Mouse (Mus musculus) midbrain, embryonic 13.5 days (tissue): ENCODE results near the gene Cacng2. TPM values are rescaled to one million over a fixed set of nuclear protein-coding genes. Genes with fewer than 3 reads are reported as not detected.

ENCODE experiments used
- ATAC-seq: fragments of 200-750 bp; cut with Nextera tagmentation; 2 replicates; pipeline ENCODE4 v1.8.0; 2017; ENCODE audit warnings: mild to moderate bottlenecking, moderate TSS enrichment, moderate library complexity
- H3K27ac ChIP-seq: fragments of 300-500 bp; sonication (generic); 2 replicates; pipeline ENCODE4 v1.5.1; 2015; ENCODE audit warnings: inconsistent platforms, mild to moderate bottlenecking, moderate library complexity
- H3K27me3 ChIP-seq: fragments of 300-500 bp; sonication (generic); 2 replicates; pipeline ENCODE4 v1.6.1; 2015; ENCODE audit warnings: mild to moderate bottlenecking, inconsistent platforms
- H3K36me3 ChIP-seq: fragments of 300-500 bp; sonication (generic); 2 replicates; pipeline ENCODE4 v1.6.1; 2015; ENCODE audit warnings: mild to moderate bottlenecking, inconsistent platforms
- H3K4me1 ChIP-seq: fragments of 300-500 bp; sonication (generic); replicated peaks from 2 replicates; pipeline ENCODE4 v1.6.1; 2015; ENCODE audit warnings: inconsistent platforms
- H3K4me2 ChIP-seq: fragments of 300-500 bp; sonication (generic); replicated peaks from 2 replicates; pipeline ENCODE4 v1.6.1; 2015; ENCODE audit warnings: moderate library complexity, mild to moderate bottlenecking, inconsistent platforms
- H3K4me3 ChIP-seq: fragments of 300-500 bp; sonication (generic); replicated peaks from 2 replicates; pipeline ENCODE4 v1.5.1; 2015; ENCODE audit warnings: mild to moderate bottlenecking, inconsistent platforms
- H3K9ac ChIP-seq: fragments of 300-500 bp; sonication (generic); replicated peaks from 2 replicates; pipeline ENCODE4 v1.6.1; 2015; ENCODE audit warnings: mild to moderate bottlenecking, inconsistent platforms
- H3K9me3 ChIP-seq: fragments of 300-500 bp; sonication (generic); 2 replicates; pipeline ENCODE4 v1.6.1; 2016; ENCODE audit warnings: mild to moderate bottlenecking, inconsistent platforms
- WGBS: fragments of 180-500 bp; shearing (Covaris S2); methylation state at CpG from one replicate; pipeline ENCODE4 v1.1.7; 2015; 5-methylcytosine and 5-hydroxymethylcytosine counted together
- polyA plus RNA-seq: library from polyadenylated mRNA; unstranded; fragments of >200 nt; fragmentation: Nextera tagmentation; extraction: Ambion mirVana; gene quantifications from 2 replicates; pipeline ENCODE4 v1.2.1, GENCODE M21; 2015

The Cacng2 gene
- polyA plus RNA-seq, 1 experiment from 2014 or later, result 9.0 TPM

DNA sequence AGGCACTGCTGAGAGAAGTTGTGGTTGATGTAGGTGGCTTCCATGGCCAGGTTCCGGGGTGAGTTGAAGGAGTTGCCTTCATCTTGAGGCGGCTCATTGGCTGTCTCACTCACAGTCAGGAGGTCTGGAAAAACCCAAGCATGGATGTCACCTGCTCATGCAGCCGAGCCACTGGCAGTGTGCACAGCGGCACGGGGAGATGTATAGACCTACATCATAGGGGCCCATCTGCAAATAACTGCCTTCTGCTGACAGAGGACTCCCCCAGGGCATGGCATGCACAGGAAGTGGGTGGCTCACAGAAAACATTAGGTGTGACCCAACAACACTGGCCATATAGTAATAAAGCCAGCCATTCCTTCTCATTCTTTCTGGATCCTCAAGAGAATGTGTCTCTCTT is 157.4 kb downstream of the Cacng2 start:
- Histone ChIP-seq H3K27me3 (peaks cover 2% of the 10 kb centered on the region; the same call in 1 of the 2 replicates), H3K4me2 (no peak overlapping the region), H3K9ac (no peak overlapping the region), H3K4me1 (no peaks in the 10 kb centered on the region), H3K9me3 (no peaks in the 10 kb centered on the region), H3K27ac (no peak overlapping the region), H3K36me3 (peaks cover 95% of the 10 kb centered on the region), H3K4me3 (no peak overlapping the region)
- WGBS, result over 99% methylated on average over 5 of the region's 5 CpGs
- no peak for ATAC-seq

GRCm38 (mm10) chr15:77960693-77961092 is 159.1 kb downstream of the Cacng2 start:
- Histone ChIP-seq H3K4me3 (no peak overlapping the region), H3K27me3 (peaks cover 2% of the 10 kb centered on the region; the same call in 1 of the 2 replicates), H3K9ac (no peak overlapping the region), H3K4me1 (peaks cover 13% of the 10 kb centered on the region), H3K36me3 (peaks cover 78% of the 10 kb centered on the region), H3K9me3 (no peaks in the 10 kb centered on the region), H3K27ac (no peak overlapping the region), H3K4me2 (no peak overlapping the region)
- WGBS, result 85% methylated on average over 6 of the region's 6 CpGs
- no peak for ATAC-seq

GRCm38 (mm10) chr15:77958071-77958470 is 161.8 kb downstream of the Cacng2 start:
- Histone ChIP-seq H3K36me3 (peaks cover 53% of the 10 kb centered on the region), H3K4me1 (peaks cover 33% of the 10 kb centered on the region), H3K27me3 (peaks cover 2% of the 10 kb centered on the region; the same call in 1 of the 2 replicates), H3K4me3 (no peak overlapping the region), H3K9me3 (no peaks in the 10 kb centered on the region), H3K4me2 (no peak overlapping the region), H3K27ac (no peak overlapping the region), H3K9ac (no peak overlapping the region)
- no peak for ATAC-seq
- 72% methylated on average over 3 of the region's 3 CpGs for WGBS

DNA sequence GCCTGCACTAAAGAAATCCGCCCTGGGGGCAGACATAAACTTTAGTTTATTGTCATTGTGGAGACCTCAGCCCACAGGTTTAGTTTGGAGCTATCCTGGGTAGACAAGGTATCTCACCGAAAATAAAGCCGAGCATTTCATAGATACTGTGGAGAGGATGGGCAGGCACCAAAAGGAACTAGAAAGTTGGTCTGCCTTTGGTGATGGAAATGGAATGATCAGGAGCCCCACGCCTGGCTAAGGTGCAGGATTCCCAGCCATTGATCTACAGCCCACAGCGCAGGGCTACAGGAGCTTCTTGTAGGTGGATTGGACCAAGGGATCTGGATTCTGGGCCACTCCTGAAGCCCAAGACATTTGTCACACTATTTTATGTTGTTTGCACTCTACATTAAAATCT is 162.2 kb downstream of the Cacng2 start:
- no peak overlapping the region for H3K4me3 ChIP-seq
- H3K9me3 ChIP-seq, result no peaks in the 10 kb centered on the region
- H3K27ac ChIP-seq, result no peak overlapping the region
- WGBS, result 45% methylated on average over 5 of the region's 5 CpGs
- H3K36me3 ChIP-seq, result peaks cover 53% of the 10 kb centered on the region
- peaks cover 33% of the 10 kb centered on the region for H3K4me1 ChIP-seq
- H3K27me3 ChIP-seq, result peaks cover 2% of the 10 kb centered on the region; the same call in 1 of the 2 replicates
- H3K9ac ChIP-seq, result no peak overlapping the region
- no peak for ATAC-seq
- H3K4me2 ChIP-seq, result no peak overlapping the region

- Histone ChIP-seq H3K27me3 (peaks cover 2% of the 10 kb centered on the region; the same call in 1 of the 2 replicates), H3K4me2 (peak within 1 kb of the TSS; percentile 87), H3K9ac (peak within 1 kb of the TSS; percentile 76), H3K9me3 (no peaks in the 10 kb centered on the region), H3K4me1 (peaks cover 33% of the 10 kb centered on the region), H3K27ac (peak within 1 kb of the TSS; percentile 37), H3K4me3 (peak within 1 kb of the TSS; percentile 53), H3K36me3 (peaks cover 52% of the 10 kb centered on the region)
- under 1% methylated on average over 39 of the region's 39 CpGs for WGBS
- ATAC-seq, result peak; percentile 91
These were observed 163.4 kb downstream of the Cacng2 start, which contains the start of gene Foxred2 for GRCm38 (mm10) chr15:77956404-77956901. TSS of gene Foxred2 (minus strand) at chr15:77956722.

GRCm38 (mm10) chr15:77955440-77956403 is 164.1 kb downstream of the Cacng2 start:
- Histone ChIP-seq H3K9me3 (no peaks in the 10 kb centered on the region), H3K27me3 (peaks cover 2% of the 10 kb centered on the region; the same call in 1 of the 2 replicates), H3K4me1 (peaks cover 33% of the 10 kb centered on the region), H3K4me2 (peak overlapping the region; percentile 87), H3K36me3 (peaks cover 50% of the 10 kb centered on the region), H3K27ac (peak overlapping the region; percentile 37), H3K4me3 (peak overlapping the region; percentile 53), H3K9ac (peak overlapping the region; percentile 76)
- 9% methylated on average over 52 of the region's 52 CpGs for WGBS
- ATAC-seq, result peak; percentile 67

DNA sequence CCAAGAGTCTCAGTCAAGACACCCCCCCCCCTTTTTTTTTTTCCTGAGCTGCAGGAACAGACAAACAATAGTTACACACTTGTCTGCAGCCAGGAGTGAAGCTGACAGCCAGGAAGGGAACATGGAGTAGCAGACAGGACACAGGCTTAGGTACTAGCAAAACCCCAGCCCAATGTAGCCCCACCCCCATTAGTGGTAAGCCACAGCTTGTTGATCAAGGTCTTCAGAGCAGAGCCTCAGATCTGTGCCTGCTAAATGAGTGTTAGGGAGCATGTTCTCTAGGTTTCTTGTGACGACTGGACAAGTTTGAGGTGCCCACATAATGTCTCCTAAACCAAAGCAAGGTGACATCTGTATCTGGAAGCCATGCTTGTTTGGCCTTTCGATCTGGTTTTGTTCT is 165.5 kb downstream of the Cacng2 start:
- Histone ChIP-seq H3K4me1 (peaks cover 33% of the 10 kb centered on the region), H3K4me3 (no peak overlapping the region), H3K27ac (no peak overlapping the region), H3K9ac (0 out of 2 replicates have a peak overlapping the region, but pooled peaks have one; percentile 28), H3K4me2 (peak overlapping the region; percentile 15), H3K36me3 (peaks cover 45% of the 10 kb centered on the region), H3K9me3 (no peaks in the 10 kb centered on the region), H3K27me3 (peaks cover 2% of the 10 kb centered on the region; the same call in 1 of the 2 replicates)
- 94% methylated on average over 2 of the region's 2 CpGs for WGBS
- no peak for ATAC-seq

DNA sequence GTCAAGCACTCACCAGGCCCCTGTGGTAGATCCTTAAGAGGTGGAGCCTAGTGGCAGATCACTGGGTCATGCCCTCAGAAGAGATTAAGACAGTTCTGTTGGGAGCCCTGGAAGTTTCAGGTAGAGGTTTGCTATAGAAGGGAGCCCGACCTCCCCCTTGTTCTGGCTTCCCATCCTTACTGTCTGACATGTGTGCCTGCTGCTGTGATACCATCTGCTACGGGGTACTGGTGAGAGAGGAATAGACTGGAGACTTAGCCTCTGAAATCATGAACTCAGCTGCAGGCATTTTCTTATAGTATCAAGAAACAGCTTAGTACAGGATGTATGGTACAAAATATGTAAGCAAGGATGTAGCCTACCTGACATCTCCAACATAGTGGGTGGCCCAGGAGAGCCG is 166.9 kb downstream of the Cacng2 start:
- Histone ChIP-seq H3K27ac (no peak overlapping the region), H3K9me3 (no peaks in the 10 kb centered on the region), H3K36me3 (peaks cover 43% of the 10 kb centered on the region), H3K4me1 (peaks cover 33% of the 10 kb centered on the region), H3K4me3 (no peak overlapping the region), H3K4me2 (no peak overlapping the region), H3K27me3 (no peaks in the 10 kb centered on the region), H3K9ac (no peak overlapping the region)
- no peak for ATAC-seq
- 82% methylated on average over 3 of the region's 3 CpGs for WGBS

DNA sequence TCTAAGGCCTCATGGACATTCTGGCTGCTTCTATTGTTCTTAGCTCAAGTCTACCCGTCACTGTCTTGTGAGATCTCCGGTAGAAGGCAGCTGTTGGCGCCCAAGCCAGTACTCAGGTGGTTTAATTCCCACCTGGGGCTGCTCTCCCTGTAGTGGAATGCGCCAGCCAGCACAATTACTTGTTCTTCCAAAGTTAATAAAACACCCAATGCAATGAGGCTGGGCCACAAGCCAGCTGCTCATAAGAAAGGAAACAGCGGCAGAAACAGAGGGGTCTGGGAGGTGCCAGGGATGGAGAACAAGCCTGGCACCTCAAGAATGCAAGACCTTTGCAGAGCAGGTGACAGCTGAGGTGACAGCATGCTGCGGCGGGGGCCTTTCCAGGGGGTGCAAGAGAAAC is 170.8 kb downstream of the Cacng2 start:
- Histone ChIP-seq H3K4me3 (no peak overlapping the region), H3K27ac (no peak overlapping the region), H3K27me3 (no peaks in the 10 kb centered on the region), H3K36me3 (peaks cover 78% of the 10 kb centered on the region), H3K4me1 (peaks cover 6% of the 10 kb centered on the region), H3K4me2 (no peak overlapping the region), H3K9ac (no peak overlapping the region), H3K9me3 (no peaks in the 10 kb centered on the region)
- ATAC-seq, result no peak
- 95% methylated on average over 7 of the region's 7 CpGs for WGBS

- H3K9ac ChIP-seq, result no peak overlapping the region
- 88% methylated on average over 4 of the region's 4 CpGs for WGBS
- H3K27ac ChIP-seq, result no peak overlapping the region
- H3K4me2 ChIP-seq, result no peak overlapping the region
- peaks cover 78% of the 10 kb centered on the region for H3K36me3 ChIP-seq
- no peaks in the 10 kb centered on the region for H3K27me3 ChIP-seq
- H3K4me3 ChIP-seq, result no peak overlapping the region
- H3K9me3 ChIP-seq, result no peaks in the 10 kb centered on the region
- ATAC-seq, result no peak
- no peaks in the 10 kb centered on the region for H3K4me1 ChIP-seq
These were observed 174.1 kb downstream of the Cacng2 start for GRCm38 (mm10) chr15:77945711-77946110.
